Mouse (Mus musculus) lung, adult 2 months (tissue): Measurements from ENCODE around the gene Slc44a4.

Experiments used
- CTCF ChIP-seq: fragments of 200-500 bp; IDR thresholded peaks from 2 replicates; pipeline ENCODE4 v1.5.1; 2011; ENCODE audit warnings: mild to moderate bottlenecking, low read length, control low read depth; ENCODE audit not compliant: insufficient read depth
- POLR2A ChIP-seq: fragments of 200-500 bp; IDR thresholded peaks from 2 replicates; pipeline ENCODE4 v1.6.1; 2011; ENCODE audit warnings: low read depth, mild to moderate bottlenecking, control low read depth, low read length, borderline replicate concordance; ENCODE audit errors: extremely low read depth

DNA sequence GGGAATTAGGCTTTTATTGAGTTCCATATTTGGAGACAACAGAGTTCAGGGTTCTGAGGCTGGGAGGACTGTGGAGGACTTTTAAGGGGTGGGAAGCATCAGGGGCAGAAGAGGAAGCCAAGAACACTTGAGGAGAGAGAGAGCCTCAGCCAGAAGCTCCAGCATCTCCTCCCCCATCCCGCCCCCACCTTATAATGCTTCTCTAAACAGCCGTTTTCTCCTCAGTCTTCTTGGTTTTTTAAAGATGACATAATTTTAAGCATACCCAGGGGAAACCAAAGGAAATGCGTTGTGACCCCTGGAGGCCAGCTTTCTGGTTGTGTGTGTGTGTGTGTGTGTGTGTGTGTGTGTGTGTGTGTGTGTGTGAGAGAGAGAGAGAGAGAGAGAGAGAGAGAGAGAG, 47.9 kb downstream of the Slc44a4 start:
- no peak for TF ChIP-seq POLR2A
- no peak for TF ChIP-seq CTCF
